Mouse (Mus musculus) liver, postnatal 0 days (tissue): Measurements from ENCODE around the gene Tiam1.

Source experiments
- CTCF ChIP-seq: sonication (generic); IDR thresholded peaks from 2 replicates; pipeline ENCODE4 v1.5.1; 2016; ENCODE audit warnings: antibody characterized with exemption, low read depth
- EP300 ChIP-seq: IDR thresholded peaks from 2 replicates; pipeline ENCODE4 v1.6.1; 2016; ENCODE audit warnings: antibody characterized with exemption, low read depth, mild to moderate bottlenecking

- no peak for TF ChIP-seq EP300
- TF ChIP-seq CTCF = no peak
Measured at GRCm38 (mm10) chr16:89986672-89987362, 156.8 kb downstream of the Tiam1 start.
